Mouse (Mus musculus) intestine, embryonic 15.5 days (tissue): ENCODE measurements around the gene Zfp385b. TPM values are rescaled to one million over a fixed set of nuclear protein-coding genes. Genes with fewer than 3 reads are reported as not detected.

Source experiments
- ATAC-seq: fragments of 200-750 bp; cut with Nextera tagmentation; 2 replicates; pipeline ENCODE4 v1.8.0; 2017; ENCODE audit warnings: moderate TSS enrichment, moderate library complexity
- H3K27ac ChIP-seq: fragments of 300-500 bp; sonication (generic); 2 replicates; pipeline ENCODE4 v1.5.1; 2015; ENCODE audit warnings: mild to moderate bottlenecking, inconsistent platforms
- H3K27me3 ChIP-seq: fragments of 300-500 bp; sonication (generic); replicated peaks from 2 replicates; pipeline ENCODE4 v1.6.1; 2015; ENCODE audit warnings: inconsistent platforms
- H3K36me3 ChIP-seq: fragments of 300-500 bp; sonication (generic); 2 replicates; pipeline ENCODE4 v1.6.1; 2015; ENCODE audit warnings: inconsistent platforms
- H3K4me1 ChIP-seq: fragments of 300-500 bp; sonication (generic); replicated peaks from 2 replicates; pipeline ENCODE4 v1.6.1; 2015; ENCODE audit warnings: inconsistent platforms
- H3K4me2 ChIP-seq: fragments of 300-500 bp; sonication (generic); replicated peaks from 2 replicates; pipeline ENCODE4 v1.6.1; 2015; ENCODE audit warnings: mild to moderate bottlenecking, inconsistent platforms
- H3K4me3 ChIP-seq: fragments of 300-500 bp; sonication (generic); replicated peaks from 2 replicates; pipeline ENCODE4 v1.5.1; 2015; ENCODE audit warnings: inconsistent platforms
- H3K9ac ChIP-seq: fragments of 300-500 bp; sonication (generic); 2 replicates; pipeline ENCODE4 v1.6.1; 2015; ENCODE audit warnings: inconsistent platforms
- H3K9me3 ChIP-seq: fragments of 300-500 bp; sonication (generic); 2 replicates; pipeline ENCODE4 v1.6.1; 2016; ENCODE audit warnings: inconsistent platforms
- WGBS: fragments of 180-500 bp; shearing (Covaris S2); methylation state at CpG from one replicate; pipeline ENCODE4 v1.1.7; 2015; 5-methylcytosine and 5-hydroxymethylcytosine counted together
- polyA plus RNA-seq: library from polyadenylated mRNA; unstranded; fragments of >200 nt; fragmentation: Nextera tagmentation; extraction: Ambion mirVana; gene quantifications from 2 replicates; pipeline ENCODE4 v1.2.1, GENCODE M21; 2015

The Zfp385b gene
- polyA plus RNA-seq, result 7.2 and 7.5 TPM in 2 replicates

DNA sequence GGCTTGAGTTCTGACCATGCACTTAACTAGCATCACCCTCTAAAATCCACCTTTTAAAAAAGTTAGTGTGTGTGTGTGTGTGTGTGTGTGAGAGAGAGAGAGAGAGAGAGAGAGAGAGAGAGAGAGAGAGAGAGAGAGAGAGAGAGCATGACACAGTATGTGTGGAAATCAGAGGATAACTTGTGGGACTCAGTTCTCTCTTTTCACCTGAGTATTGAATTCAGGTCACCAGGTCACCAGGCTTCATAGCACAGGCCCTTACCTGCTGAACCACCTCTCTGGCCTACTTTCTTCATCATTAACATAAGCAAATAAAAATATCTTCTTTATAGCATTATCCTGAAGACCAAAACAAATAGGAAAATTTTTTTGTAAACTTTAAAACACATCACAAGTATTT is at the start of gene Zfp385b:
TSS of gene Zfp385b (minus strand) at position 101 of the 400 bp plus-strand sequence.
- Histone ChIP-seq H3K4me2 (no peak within 1 kb of the TSS), H3K27ac (no peak within 1 kb of the TSS), H3K4me1 (no peaks in the 10 kb centered on the region; the same call in 1 of the 2 replicates), H3K9ac (no peak within 1 kb of the TSS), H3K4me3 (no peak within 1 kb of the TSS), H3K9me3 (no peaks in the 10 kb centered on the region), H3K36me3 (no peaks in the 10 kb centered on the region), H3K27me3 (peaks cover 15% of the 10 kb centered on the region)
- ATAC-seq, result no peak

- peak overlapping the region; percentile 54 for H3K4me2 ChIP-seq
- H3K27ac ChIP-seq, result peak overlapping the region; percentile 58
- H3K9ac ChIP-seq, result no peak overlapping the region
- peak; percentile 81 for ATAC-seq
- H3K4me3 ChIP-seq, result peak overlapping the region; percentile 12; the same call in 1 of the 2 replicates
- no peaks in the 10 kb centered on the region for H3K27me3 ChIP-seq
- H3K36me3 ChIP-seq, result no peaks in the 10 kb centered on the region
- no peaks in the 10 kb centered on the region for H3K4me1 ChIP-seq
- 37% methylated on average over 6 of the region's 6 CpGs for WGBS
- no peaks in the 10 kb centered on the region for H3K9me3 ChIP-seq
Observed at GRCm38 (mm10) chr2:77863934-77864333, 44.5 kb upstream of the Zfp385b start.

- Histone ChIP-seq H3K36me3 (no peaks in the 10 kb centered on the region), H3K9ac (no peak overlapping the region), H3K4me2 (peak overlapping the region; percentile 54), H3K27ac (peak overlapping the region; percentile 58), H3K4me3 (peak overlapping the region; percentile 12; the same call in 1 of the 2 replicates), H3K9me3 (no peaks in the 10 kb centered on the region), H3K4me1 (no peaks in the 10 kb centered on the region), H3K27me3 (no peaks in the 10 kb centered on the region)
- peak; percentile 53; the same call in 1 of the 2 replicates for ATAC-seq
- WGBS, result 53% methylated on average over 15 of the region's 15 CpGs
Observed at GRCm38 (mm10) chr2:77863522-77863921, 44.1 kb upstream of the Zfp385b start.

GRCm38 (mm10) chr2:77841464-77841863 is 22.0 kb upstream of the Zfp385b start:
- Histone ChIP-seq H3K4me3 (no peak overlapping the region), H3K9me3 (no peaks in the 10 kb centered on the region), H3K27ac (no peak overlapping the region), H3K9ac (no peak overlapping the region), H3K4me1 (no peaks in the 10 kb centered on the region), H3K36me3 (no peaks in the 10 kb centered on the region), H3K27me3 (no peaks in the 10 kb centered on the region), H3K4me2 (no peak overlapping the region)
- 45% methylated on average over 6 of the region's 6 CpGs for WGBS
- no peak for ATAC-seq

DNA sequence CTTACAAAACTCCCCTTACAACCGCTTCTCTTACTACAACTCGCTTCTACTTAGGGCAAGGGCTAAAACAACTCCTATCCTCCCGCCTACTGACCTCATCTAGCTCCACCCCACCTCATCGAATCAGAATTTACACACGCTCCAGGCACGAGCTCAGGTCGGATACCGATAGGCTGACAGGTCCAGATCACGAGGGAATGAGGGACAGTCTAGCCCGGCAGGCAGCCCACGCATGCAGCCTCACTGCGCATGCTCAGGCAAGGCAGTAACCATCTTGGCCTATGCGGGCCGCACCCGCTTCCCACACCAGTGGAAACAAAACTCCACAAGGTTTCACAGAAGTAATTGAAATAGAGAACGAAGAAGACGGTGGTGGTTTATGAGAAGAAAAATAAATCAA is 20.1 kb upstream of the Zfp385b start:
- H3K27ac ChIP-seq, result no peak overlapping the region
- no peaks in the 10 kb centered on the region for H3K4me1 ChIP-seq
- H3K9me3 ChIP-seq, result no peaks in the 10 kb centered on the region
- WGBS, result 82% methylated on average over 17 of the region's 17 CpGs
- no peak overlapping the region for H3K4me3 ChIP-seq
- H3K4me2 ChIP-seq, result no peak overlapping the region
- no peak overlapping the region for H3K9ac ChIP-seq
- no peak for ATAC-seq
- no peaks in the 10 kb centered on the region for H3K36me3 ChIP-seq
- H3K27me3 ChIP-seq, result no peaks in the 10 kb centered on the region

GRCm38 (mm10) chr2:77838688-77839087 is 19.2 kb upstream of the Zfp385b start:
- no peak for ATAC-seq
- Histone ChIP-seq H3K4me2 (no peak overlapping the region), H3K27ac (no peak overlapping the region), H3K27me3 (no peaks in the 10 kb centered on the region), H3K4me1 (no peaks in the 10 kb centered on the region), H3K9ac (no peak overlapping the region), H3K9me3 (no peaks in the 10 kb centered on the region), H3K36me3 (no peaks in the 10 kb centered on the region), H3K4me3 (no peak overlapping the region)
- 91% methylated on average over 1 of the region's 1 CpGs for WGBS

DNA sequence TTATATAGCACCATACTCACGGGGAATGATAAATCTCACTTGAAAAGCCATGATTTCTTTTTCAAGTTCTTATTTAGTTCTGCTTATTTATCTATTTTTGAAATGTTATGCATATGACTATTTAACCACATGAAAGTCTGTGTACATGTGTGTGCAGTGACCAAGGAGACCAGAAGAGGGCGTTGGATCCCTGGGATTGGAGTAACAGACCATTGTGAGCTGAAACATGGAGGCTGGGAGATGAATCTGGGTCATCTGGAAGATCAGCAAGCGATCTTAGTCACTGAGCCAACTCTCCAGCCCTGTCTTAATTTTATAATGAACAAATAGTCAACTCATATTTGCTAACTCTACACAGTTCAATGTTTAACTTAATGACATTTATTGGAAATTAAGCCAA is 16.3 kb upstream of the Zfp385b start:
- Histone ChIP-seq H3K27ac (no peak overlapping the region), H3K9ac (no peak overlapping the region), H3K4me3 (no peak overlapping the region), H3K4me2 (no peak overlapping the region), H3K36me3 (no peaks in the 10 kb centered on the region), H3K4me1 (no peaks in the 10 kb centered on the region), H3K9me3 (no peaks in the 10 kb centered on the region), H3K27me3 (no peaks in the 10 kb centered on the region)
- 61% methylated on average over 3 of the region's 3 CpGs for WGBS
- no peak for ATAC-seq

- Histone ChIP-seq H3K9ac (no peak overlapping the region), H3K9me3 (no peaks in the 10 kb centered on the region), H3K36me3 (no peaks in the 10 kb centered on the region), H3K4me1 (no peaks in the 10 kb centered on the region), H3K27ac (no peak overlapping the region), H3K4me3 (no peak overlapping the region), H3K4me2 (no peak overlapping the region), H3K27me3 (no peaks in the 10 kb centered on the region)
- WGBS, result 42% methylated on average over 7 of the region's 7 CpGs
- no peak for ATAC-seq
Observed at GRCm38 (mm10) chr2:77826133-77826828, 6.8 kb upstream of the Zfp385b start.

DNA sequence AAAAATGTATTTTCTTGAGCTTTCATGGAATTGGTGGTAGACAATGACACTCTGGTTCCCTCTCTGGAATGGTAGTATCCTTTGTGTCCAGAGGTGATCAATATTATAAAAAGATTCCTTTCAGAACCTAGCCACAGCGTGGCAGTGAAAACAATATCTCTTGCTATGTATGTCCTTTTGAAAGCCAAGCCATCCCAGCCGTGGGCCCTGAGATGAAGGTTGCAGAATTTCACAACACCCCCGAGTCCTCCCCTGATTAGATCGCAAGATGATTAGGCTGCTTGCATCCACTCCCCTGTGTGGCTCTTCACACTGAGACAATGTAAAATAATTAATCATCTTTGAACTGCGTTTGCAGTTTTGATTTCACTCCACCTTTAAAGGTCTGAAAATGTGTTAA is 3.6 kb upstream of the Zfp385b start:
- H3K9ac ChIP-seq, result no peak overlapping the region
- H3K27ac ChIP-seq, result no peak overlapping the region
- H3K4me2 ChIP-seq, result no peak overlapping the region
- no peaks in the 10 kb centered on the region for H3K9me3 ChIP-seq
- ATAC-seq, result no peak
- H3K4me3 ChIP-seq, result no peak overlapping the region
- no peaks in the 10 kb centered on the region for H3K36me3 ChIP-seq
- no peaks in the 10 kb centered on the region for H3K27me3 ChIP-seq
- WGBS, result 88% methylated on average over 5 of the region's 5 CpGs
- H3K4me1 ChIP-seq, result no peaks in the 10 kb centered on the region

GRCm38 (mm10) chr2:77817357-77817894 is 2.0 kb downstream of the Zfp385b start:
- H3K36me3 ChIP-seq, result no peaks in the 10 kb centered on the region
- H3K9me3 ChIP-seq, result no peaks in the 10 kb centered on the region
- 18% methylated on average over 12 of the region's 12 CpGs for WGBS
- H3K4me2 ChIP-seq, result peak overlapping the region; percentile 99
- peaks cover 16% of the 10 kb centered on the region for H3K27me3 ChIP-seq
- no peaks in the 10 kb centered on the region; the same call in 1 of the 2 replicates for H3K4me1 ChIP-seq
- no peak for ATAC-seq
- H3K9ac ChIP-seq, result no peak overlapping the region; the same call in 1 of the 2 replicates
- peak overlapping the region; percentile 62 for H3K4me3 ChIP-seq
- H3K27ac ChIP-seq, result no peak overlapping the region

GRCm38 (mm10) chr2:77816413-77817314 is 2.8 kb downstream of the Zfp385b start:
- H3K9me3 ChIP-seq, result no peaks in the 10 kb centered on the region
- under 1% methylated on average over 104 of the region's 116 CpGs for WGBS

More at GRCm38 (mm10) chr2:77816413-77817314, 2.8 kb downstream of the Zfp385b start:
- H3K4me3 ChIP-seq, result peak overlapping the region; percentile 62
- H3K4me2 ChIP-seq, result peak overlapping the region; percentile 99
- peak; percentile 88 for ATAC-seq
- H3K36me3 ChIP-seq, result no peaks in the 10 kb centered on the region
- no peaks in the 10 kb centered on the region; the same call in 1 of the 2 replicates for H3K4me1 ChIP-seq
- peaks cover 16% of the 10 kb centered on the region for H3K27me3 ChIP-seq
- H3K9ac ChIP-seq, result peak overlapping the region; percentile 47
- peak overlapping the region; percentile 15; the same call in 1 of the 2 replicates for H3K27ac ChIP-seq
